Mouse (Mus musculus): ENCODE measurements around the gene Vwa5b1. TPM values are rescaled to one million over a fixed set of nuclear protein-coding genes. Genes with fewer than 3 reads are reported as not detected.

Vwa5b1 gene
- polyA plus RNA-seq, 1 experiment from 2014 or later, result 0.26 TPM

GRCm38 (mm10) chr4:138568275-138568674 lies 67.4 kb downstream of the Vwa5b1 start:
- WGBS, result 86% methylated on average over 2 of the region's 2 CpGs

GRCm38 (mm10) chr4:138561986-138562385 lies 73.7 kb downstream of the Vwa5b1 start:
- Histone ChIP-seq H3K9ac (ENCODE audit: low read length) (no peak overlapping the region), H3K27ac (ENCODE audit: low read depth) (no peak overlapping the region), H3K4me2 (ENCODE audit: low read length) (no peak overlapping the region), H3K36me3 (ENCODE audit: control insufficient read depth, insufficient read depth, low read length) (no peaks in the 10 kb centered on the region), H3K4me3 (ENCODE audit: low read depth, low read length) (no peak overlapping the region), H3K9me3 (ENCODE audit: control insufficient read depth, low read length) (no peaks in the 10 kb centered on the region), H3K4me1 (replicated peaks; ENCODE audit: control insufficient read depth, insufficient read depth, low read length) (peaks cover 3% of the 10 kb centered on the region; the same call in 1 of the 2 replicates), H3K27me3 (replicated peaks; ENCODE audit: control insufficient read depth, insufficient read depth, low read length) (no peaks in the 10 kb centered on the region; the same call in 1 of the 2 replicates)
- DNase-seq (ENCODE audit: low spot score) (peak; percentile 92), ATAC-seq (replicated peaks; ENCODE audit: low FRiP score, low TSS enrichment, low read depth) (peak; percentile 83)
- WGBS, result 11% methylated on average over 8 of the region's 8 CpGs

More at GRCm38 (mm10) chr4:138568275-138568674, 67.4 kb downstream of the Vwa5b1 start:
- DNase-seq (ENCODE audit: low spot score) (no peak), ATAC-seq (replicated peaks; ENCODE audit: low FRiP score, low TSS enrichment, low read depth) (no peak)
- no peaks in the 10 kb centered on the region for H3K27me3 ChIP-seq (replicated peaks; ENCODE audit: control insufficient read depth, insufficient read depth, low read length)
- H3K27ac ChIP-seq (ENCODE audit: low read depth), result no peak overlapping the region
- H3K4me3 ChIP-seq (ENCODE audit: low read depth, low read length), result no peak overlapping the region
- H3K9me3 ChIP-seq (ENCODE audit: control insufficient read depth, low read length), result no peaks in the 10 kb centered on the region
- no peak overlapping the region for H3K9ac ChIP-seq (ENCODE audit: low read length)
- no peaks in the 10 kb centered on the region for H3K36me3 ChIP-seq (ENCODE audit: control insufficient read depth, insufficient read depth, low read length)
- no peak overlapping the region for H3K4me2 ChIP-seq (ENCODE audit: low read length)
- no peaks in the 10 kb centered on the region for H3K4me1 ChIP-seq (replicated peaks; ENCODE audit: control insufficient read depth, insufficient read depth, low read length)

- peak overlapping the region; percentile 17; the same call in 1 of the 2 replicates for H3K4me3 ChIP-seq (ENCODE audit: low read depth, low read length)
- peak overlapping the region; percentile 50 for H3K4me2 ChIP-seq (ENCODE audit: low read length)
- no peaks in the 10 kb centered on the region for H3K9me3 ChIP-seq (ENCODE audit: control insufficient read depth, low read length)
- H3K36me3 ChIP-seq (ENCODE audit: control insufficient read depth, insufficient read depth, low read length), result no peaks in the 10 kb centered on the region
- peaks cover 16% of the 10 kb centered on the region for H3K4me1 ChIP-seq (replicated peaks; ENCODE audit: control insufficient read depth, insufficient read depth, low read length)
- H3K27me3 ChIP-seq (replicated peaks; ENCODE audit: control insufficient read depth, insufficient read depth, low read length), result peaks cover 16% of the 10 kb centered on the region
- H3K27ac ChIP-seq (ENCODE audit: low read depth), result no peak overlapping the region
- ATAC-seq (replicated peaks; ENCODE audit: low FRiP score, low TSS enrichment, low read depth) (peak; percentile 71; the same call in 1 of the 2 replicates), DNase-seq (ENCODE audit: low spot score) (peak; percentile 67)
- WGBS, result 2% methylated on average over 18 of the region's 19 CpGs
- peak overlapping the region; percentile 25; the same call in 1 of the 2 replicates for H3K9ac ChIP-seq (ENCODE audit: low read length)
Observed at GRCm38 (mm10) chr4:138555531-138555930, 80.2 kb downstream of the Vwa5b1 start.

GRCm38 (mm10) chr4:138554934-138555333 lies 80.8 kb downstream of the Vwa5b1 start:
- peak overlapping the region; percentile 17; the same call in 1 of the 2 replicates for H3K4me3 ChIP-seq (ENCODE audit: low read depth, low read length)
- H3K9me3 ChIP-seq (ENCODE audit: control insufficient read depth, low read length), result no peaks in the 10 kb centered on the region
- no peaks in the 10 kb centered on the region for H3K36me3 ChIP-seq (ENCODE audit: control insufficient read depth, insufficient read depth, low read length)
- H3K4me1 ChIP-seq (replicated peaks; ENCODE audit: control insufficient read depth, insufficient read depth, low read length), result peaks cover 16% of the 10 kb centered on the region
- H3K4me2 ChIP-seq (ENCODE audit: low read length), result peak overlapping the region; percentile 50
- WGBS, result 1% methylated on average over 14 of the region's 14 CpGs
- peak; percentile 75; the same call in 1 of the 2 replicates for ATAC-seq (replicated peaks; ENCODE audit: low FRiP score, low TSS enrichment, low read depth)
- DNase-seq (ENCODE audit: low spot score), result peak; percentile 70
- H3K27ac ChIP-seq (ENCODE audit: low read depth), result no peak overlapping the region
- H3K27me3 ChIP-seq (replicated peaks; ENCODE audit: control insufficient read depth, insufficient read depth, low read length), result peaks cover 16% of the 10 kb centered on the region
- no peak overlapping the region; the same call in 1 of the 2 replicates for H3K9ac ChIP-seq (ENCODE audit: low read length)

GRCm38 (mm10) chr4:138554302-138554701 lies 81.4 kb downstream of the Vwa5b1 start:
- Histone ChIP-seq H3K4me2 (ENCODE audit: low read length) (no peak overlapping the region), H3K36me3 (ENCODE audit: control insufficient read depth, insufficient read depth, low read length) (no peaks in the 10 kb centered on the region), H3K4me3 (ENCODE audit: low read depth, low read length) (no peak overlapping the region), H3K9ac (ENCODE audit: low read length) (no peak overlapping the region), H3K4me1 (replicated peaks; ENCODE audit: control insufficient read depth, insufficient read depth, low read length) (peaks cover 16% of the 10 kb centered on the region), H3K9me3 (ENCODE audit: control insufficient read depth, low read length) (no peaks in the 10 kb centered on the region), H3K27me3 (replicated peaks; ENCODE audit: control insufficient read depth, insufficient read depth, low read length) (peaks cover 16% of the 10 kb centered on the region), H3K27ac (ENCODE audit: low read depth) (no peak overlapping the region)
- WGBS, result 4% methylated on average over 3 of the region's 3 CpGs
- DNase-seq (ENCODE audit: low spot score) (no peak), ATAC-seq (replicated peaks; ENCODE audit: low FRiP score, low TSS enrichment, low read depth) (no peak)

- H3K9me3 ChIP-seq (ENCODE audit: control insufficient read depth, low read length), result no peaks in the 10 kb centered on the region
- H3K4me3 ChIP-seq (ENCODE audit: low read depth, low read length), result no peak overlapping the region
- H3K27me3 ChIP-seq (replicated peaks; ENCODE audit: control insufficient read depth, insufficient read depth, low read length), result peaks cover 16% of the 10 kb centered on the region
- peaks cover 16% of the 10 kb centered on the region for H3K4me1 ChIP-seq (replicated peaks; ENCODE audit: control insufficient read depth, insufficient read depth, low read length)
- DNase-seq (ENCODE audit: low spot score) (no peak), ATAC-seq (replicated peaks; ENCODE audit: low FRiP score, low TSS enrichment, low read depth) (no peak)
- no peak overlapping the region for H3K27ac ChIP-seq (ENCODE audit: low read depth)
- no peak overlapping the region for H3K4me2 ChIP-seq (ENCODE audit: low read length)
- H3K36me3 ChIP-seq (ENCODE audit: control insufficient read depth, insufficient read depth, low read length), result no peaks in the 10 kb centered on the region
- WGBS, result 69% methylated on average over 8 of the region's 8 CpGs
- H3K9ac ChIP-seq (ENCODE audit: low read length), result no peak overlapping the region
Observed at GRCm38 (mm10) chr4:138553516-138553933, 82.2 kb downstream of the Vwa5b1 start.

- H3K4me2 ChIP-seq (ENCODE audit: low read length), result no peak overlapping the region
- no peaks in the 10 kb centered on the region for H3K9me3 ChIP-seq (ENCODE audit: control insufficient read depth, low read length)
- no peaks in the 10 kb centered on the region for H3K36me3 ChIP-seq (ENCODE audit: control insufficient read depth, insufficient read depth, low read length)
- no peak overlapping the region for H3K9ac ChIP-seq (ENCODE audit: low read length)
- peaks cover 16% of the 10 kb centered on the region for H3K27me3 ChIP-seq (replicated peaks; ENCODE audit: control insufficient read depth, insufficient read depth, low read length)
- ATAC-seq (replicated peaks; ENCODE audit: low FRiP score, low TSS enrichment, low read depth), result no peak
- DNase-seq (ENCODE audit: low spot score), result no peak
- H3K4me3 ChIP-seq (ENCODE audit: low read depth, low read length), result no peak overlapping the region
- peaks cover 16% of the 10 kb centered on the region for H3K4me1 ChIP-seq (replicated peaks; ENCODE audit: control insufficient read depth, insufficient read depth, low read length)
- H3K27ac ChIP-seq (ENCODE audit: low read depth), result no peak overlapping the region
- 48% methylated on average over 1 of the region's 1 CpGs for WGBS
Observed at GRCm38 (mm10) chr4:138553116-138553515, 82.6 kb downstream of the Vwa5b1 start.

GRCm38 (mm10) chr4:138551601-138552000 lies 84.1 kb downstream of the Vwa5b1 start:
- peaks cover 12% of the 10 kb centered on the region for H3K27me3 ChIP-seq (replicated peaks; ENCODE audit: control insufficient read depth, insufficient read depth, low read length)

GRCm38 (mm10) chr4:138550557-138550956 lies 85.1 kb downstream of the Vwa5b1 start:
- ATAC-seq (replicated peaks; ENCODE audit: low FRiP score, low TSS enrichment, low read depth) (no peak), DNase-seq (ENCODE audit: low spot score) (no peak)
- H3K4me1 ChIP-seq (replicated peaks; ENCODE audit: control insufficient read depth, insufficient read depth, low read length), result peaks cover 11% of the 10 kb centered on the region
- H3K36me3 ChIP-seq (ENCODE audit: control insufficient read depth, insufficient read depth, low read length), result no peaks in the 10 kb centered on the region
- no peak overlapping the region for H3K4me2 ChIP-seq (ENCODE audit: low read length)
- no peak overlapping the region for H3K9ac ChIP-seq (ENCODE audit: low read length)
- no peak overlapping the region for H3K4me3 ChIP-seq (ENCODE audit: low read depth, low read length)
- H3K9me3 ChIP-seq (ENCODE audit: control insufficient read depth, low read length), result no peaks in the 10 kb centered on the region
- H3K27me3 ChIP-seq (replicated peaks; ENCODE audit: control insufficient read depth, insufficient read depth, low read length), result 0 out of 2 replicates have a peak, but pooled peaks cover 6% of the 10 kb centered on the region
- H3K27ac ChIP-seq (ENCODE audit: low read depth), result no peak overlapping the region
- 54% methylated on average over 5 of the region's 5 CpGs for WGBS

More at GRCm38 (mm10) chr4:138551601-138552000, 84.1 kb downstream of the Vwa5b1 start:
- WGBS, result 90% methylated on average over 5 of the region's 5 CpGs
- no peak overlapping the region for H3K4me2 ChIP-seq (ENCODE audit: low read length)
- DNase-seq (ENCODE audit: low spot score), result no peak
- ATAC-seq (replicated peaks; ENCODE audit: low FRiP score, low TSS enrichment, low read depth), result no peak
- no peak overlapping the region for H3K9ac ChIP-seq (ENCODE audit: low read length)
- peaks cover 16% of the 10 kb centered on the region for H3K4me1 ChIP-seq (replicated peaks; ENCODE audit: control insufficient read depth, insufficient read depth, low read length)
- H3K4me3 ChIP-seq (ENCODE audit: low read depth, low read length), result no peak overlapping the region
- H3K36me3 ChIP-seq (ENCODE audit: control insufficient read depth, insufficient read depth, low read length), result no peaks in the 10 kb centered on the region
- H3K27ac ChIP-seq (ENCODE audit: low read depth), result no peak overlapping the region
- no peaks in the 10 kb centered on the region for H3K9me3 ChIP-seq (ENCODE audit: control insufficient read depth, low read length)
